Mouse (Mus musculus) C2C12 (cell line): ENCODE data around the gene Cort. TPM values are rescaled to one million over a fixed set of nuclear protein-coding genes. Genes with fewer than 3 reads are reported as not detected.

Experiments
- H3K27me3 ChIP-seq: one replicate; pipeline ENCODE4 v1.6.1; 2011; ENCODE audit not compliant: control insufficient read depth, insufficient read depth, insufficient read length
- H3K36me3 ChIP-seq: one replicate; pipeline ENCODE4 v1.6.1; 2011; ENCODE audit not compliant: control insufficient read depth, insufficient read depth
- H3K4me3 ChIP-seq: one replicate; pipeline ENCODE4 v1.5.1; 2011; ENCODE audit warnings: mild to moderate bottlenecking, control low read depth; ENCODE audit not compliant: poor library complexity, insufficient read depth, severe bottlenecking
- H3K79me2 ChIP-seq: one replicate; pipeline ENCODE4 v1.6.1; 2011; ENCODE audit not compliant: control insufficient read depth, insufficient read depth
- H3K79me3 ChIP-seq: one replicate; pipeline ENCODE4 v1.6.1; 2011; ENCODE audit warnings: low read depth, control low read depth
- H3ac ChIP-seq: one replicate; pipeline ENCODE3; 2011; ENCODE audit warnings: low read depth; ENCODE audit not compliant: control insufficient read depth, insufficient read length
- CEBPB ChIP-seq: IDR thresholded peaks from one replicate; pipeline ENCODE4 v1.6.1; 2011; ENCODE audit warnings: low read depth, mild to moderate bottlenecking, control low read depth, moderate library complexity
- CTCF ChIP-seq: IDR thresholded peaks from one replicate; pipeline ENCODE4 v1.5.1; 2011; ENCODE audit not compliant: control insufficient read depth, insufficient read depth, insufficient read length
- FOSL1 ChIP-seq: IDR thresholded peaks from one replicate; pipeline ENCODE4 v1.8.0; 2011; ENCODE audit warnings: mild to moderate bottlenecking, low read length; ENCODE audit not compliant: poor library complexity, insufficient read depth, severe bottlenecking
- MAX ChIP-seq: IDR thresholded peaks from one replicate; pipeline ENCODE4 v1.6.1; 2011; ENCODE audit warnings: mild to moderate bottlenecking, control low read depth
- MYOD1 ChIP-seq: IDR thresholded peaks from one replicate; pipeline ENCODE4 v1.6.1; 2011; ENCODE audit warnings: low read depth; ENCODE audit not compliant: control insufficient read depth, insufficient read length
- MYOG ChIP-seq: IDR thresholded peaks from one replicate; pipeline ENCODE4 v1.6.1; 2011; ENCODE audit not compliant: control insufficient read depth, insufficient read length; ENCODE audit errors: extremely low read depth
- USF1 ChIP-seq: IDR thresholded peaks from one replicate; pipeline ENCODE4 v1.6.1; 2011; ENCODE audit warnings: low read depth, mild to moderate bottlenecking, control low read depth, moderate library complexity
- polyA plus RNA-seq: library from polyadenylated mRNA; unstranded; fragments of >200 nt; fragmentation: generic; extraction: Trizol; gene quantifications from one replicate; pipeline ENCODE4 v1.2.1, GENCODE M21; 2012; ENCODE audit warnings: missing spikeins

Cort gene
- polyA plus RNA-seq, 1 experiment: 0.20 TPM

- no peaks in the 10 kb centered on the region for H3K79me3 ChIP-seq
- no peak overlapping the region for H3ac ChIP-seq
- TF ChIP-seq FOSL1 (no peak), USF1 (no peak), CTCF (no peak), MYOG (no peak), MAX (no peak), CEBPB (no peak), MYOD1 (no peak)
- no peaks in the 10 kb centered on the region for H3K79me2 ChIP-seq
- H3K36me3 ChIP-seq: peaks cover 59% of the 10 kb centered on the region
- no peaks in the 10 kb centered on the region for H3K27me3 ChIP-seq
- no peak overlapping the region for H3K4me3 ChIP-seq
Observed at GRCm38 (mm10) chr4:149150256-149150655, 23.7 kb upstream of the Cort start.

- TF ChIP-seq FOSL1 (no peak), CTCF (no peak), MAX (no peak), MYOG (no peak), USF1 (no peak), CEBPB (no peak), MYOD1 (no peak)
- H3K79me2 ChIP-seq: no peaks in the 10 kb centered on the region
- H3ac ChIP-seq: no peak overlapping the region
- H3K36me3 ChIP-seq: peaks cover 53% of the 10 kb centered on the region
- H3K4me3 ChIP-seq: no peak overlapping the region
- H3K27me3 ChIP-seq: no peaks in the 10 kb centered on the region
- no peaks in the 10 kb centered on the region for H3K79me3 ChIP-seq
Observed at GRCm38 (mm10) chr4:149149611-149150010, 23.0 kb upstream of the Cort start.

- H3K4me3 ChIP-seq: no peak overlapping the region
- no peak for TF ChIP-seq FOSL1
- peaks cover 49% of the 10 kb centered on the region for H3K36me3 ChIP-seq
Observed at GRCm38 (mm10) chr4:149149196-149149595, 22.6 kb upstream of the Cort start.

GRCm38 (mm10) chr4:149148084-149148483, 21.5 kb upstream of the Cort start:
- Histone ChIP-seq H3ac (no peak overlapping the region), H3K79me3 (no peaks in the 10 kb centered on the region), H3K4me3 (no peak overlapping the region), H3K36me3 (peaks cover 37% of the 10 kb centered on the region), H3K27me3 (no peaks in the 10 kb centered on the region), H3K79me2 (no peaks in the 10 kb centered on the region)
- TF ChIP-seq MAX: no peak
- no peak for TF ChIP-seq MYOD1
- no peak for TF ChIP-seq MYOG
- TF ChIP-seq USF1: no peak
- TF ChIP-seq CEBPB: no peak
- TF ChIP-seq CTCF: no peak
- TF ChIP-seq FOSL1: no peak

More at GRCm38 (mm10) chr4:149149196-149149595, 22.6 kb upstream of the Cort start:
- no peaks in the 10 kb centered on the region for H3K79me2 ChIP-seq
- H3K79me3 ChIP-seq: no peaks in the 10 kb centered on the region
- H3K27me3 ChIP-seq: no peaks in the 10 kb centered on the region
- no peak overlapping the region for H3ac ChIP-seq

GRCm38 (mm10) chr4:149147528-149147927, 21.0 kb upstream of the Cort start:
- Histone ChIP-seq H3K79me3 (no peaks in the 10 kb centered on the region), H3K4me3 (no peak overlapping the region), H3K79me2 (no peaks in the 10 kb centered on the region), H3K27me3 (no peaks in the 10 kb centered on the region), H3ac (no peak overlapping the region), H3K36me3 (peaks cover 32% of the 10 kb centered on the region)
- no peak for TF ChIP-seq CEBPB
- TF ChIP-seq MYOG: no peak
- TF ChIP-seq FOSL1: no peak
- no peak for TF ChIP-seq MYOD1
- TF ChIP-seq USF1: no peak
- no peak for TF ChIP-seq CTCF
- no peak for TF ChIP-seq MAX

GRCm38 (mm10) chr4:149145151-149145550, 18.6 kb upstream of the Cort start:
- Histone ChIP-seq H3ac (no peak overlapping the region), H3K79me3 (no peaks in the 10 kb centered on the region), H3K4me3 (no peak overlapping the region), H3K36me3 (peaks cover 11% of the 10 kb centered on the region), H3K27me3 (no peaks in the 10 kb centered on the region), H3K79me2 (no peaks in the 10 kb centered on the region)
- TF ChIP-seq MAX (no peak), USF1 (no peak), CTCF (no peak), MYOD1 (no peak), CEBPB (no peak), MYOG (no peak), FOSL1 (no peak)
